ENCODE assay signal across 8 mouse cellular contexts in genomic region chr6:125146797-125147196, GRCm38 (mm10). TPM values are rescaled to one million over a fixed set of nuclear protein-coding genes. Genes with fewer than 3 reads are reported as not detected.
A peak's percentile ranks its signal among the peaks of the same experiment; 100 is the strongest.
DNase-seq lines count a peak whose midpoint lies in the region; ATAC-seq and TF ChIP-seq lines count a peak whose summit lies in the region.

No protein-coding gene starts in this region.

- 0 out of 2 replicates have a peak overlapping the region, but pooled peaks have one; percentile 13 for H3K9ac ChIP-seq in liver, adult 2 months (ENCODE audit: low read depth, low read length)
- H3K9ac ChIP-seq in heart, embryonic 15.5 days, result peak overlapping the region; percentile 46
- peak overlapping the region; percentile 89 for H3K9ac ChIP-seq in limb, embryonic 11.5 days (ENCODE audit: low read length)
- H3K9ac ChIP-seq in midbrain, embryonic 16.5 days (ENCODE audit: low read depth, low read length), result peak overlapping the region; percentile 92

- H3K27ac ChIP-seq in liver, adult 2 months (replicated peaks; ENCODE audit: insufficient read depth, low read depth, low read length), result peak overlapping the region; percentile 17
- H3K27ac ChIP-seq in heart, embryonic 15.5 days, result peak overlapping the region; percentile 95
- H3K27ac ChIP-seq in limb, embryonic 11.5 days (replicated peaks; ENCODE audit: low read depth, low read length), result no peak overlapping the region
- H3K27ac ChIP-seq in midbrain, embryonic 16.5 days (ENCODE audit: low read length), result no peak overlapping the region

- no peaks in the 10 kb centered on the region for H3K9me3 ChIP-seq in heart, embryonic 15.5 days (replicated peaks)
- H3K9me3 ChIP-seq in limb, embryonic 11.5 days (ENCODE audit: control insufficient read depth, low read length), result no peaks in the 10 kb centered on the region
- H3K9me3 ChIP-seq in midbrain, embryonic 16.5 days (replicated peaks; ENCODE audit: control insufficient read depth, low read length, poor library complexity, severe bottlenecking), result no peaks in the 10 kb centered on the region

- peaks cover 14% of the 10 kb centered on the region for H3K4me1 ChIP-seq in liver, adult 2 months (ENCODE audit: control insufficient read depth, insufficient read depth, low read length)
- peaks cover 57% of the 10 kb centered on the region for H3K4me1 ChIP-seq in heart, embryonic 15.5 days (replicated peaks)
- peaks cover 22% of the 10 kb centered on the region; the same call in 1 of the 2 replicates for H3K4me1 ChIP-seq in limb, embryonic 11.5 days (ENCODE audit: control insufficient read depth, insufficient read depth, low read length)
- peaks cover 38% of the 10 kb centered on the region for H3K4me1 ChIP-seq in midbrain, embryonic 16.5 days (ENCODE audit: control insufficient read depth, insufficient read depth, low read length)

- WGBS in liver, adult 2 months, result 64% methylated on average over 4 of the region's 4 CpGs
- WGBS in heart, embryonic 15.5 days, result 47% methylated on average over 4 of the region's 4 CpGs
- WGBS in limb, embryonic 11.5 days, result 85% methylated on average over 4 of the region's 4 CpGs
- 77% methylated on average over 4 of the region's 4 CpGs for WGBS in midbrain, embryonic 16.5 days

- TF ChIP-seq POLR2A in liver, adult 2 months (IDR thresholded peaks at IDR 0.05; ENCODE audit: extremely low read depth, insufficient read depth, low read length), result no peak

- no peak for TF ChIP-seq CTCF in liver, adult 2 months (IDR thresholded peaks at IDR 0.05; ENCODE audit: low read depth, low read length)

- no peak for ATAC-seq in heart, embryonic 15.5 days (replicated peaks; ENCODE audit: insufficient number of reproducible peaks, insufficient read depth, low FRiP score, low read depth)
- ATAC-seq in limb, embryonic 11.5 days (ENCODE audit: insufficient number of reproducible peaks, low FRiP score, low TSS enrichment, low read depth), result no peak
- no peak for ATAC-seq in midbrain, embryonic 16.5 days

- H3K27me3 ChIP-seq in liver, adult 2 months (ENCODE audit: control insufficient read depth, insufficient read depth, low read length), result no peaks in the 10 kb centered on the region
- H3K27me3 ChIP-seq in heart, embryonic 15.5 days, result no peaks in the 10 kb centered on the region
- H3K27me3 ChIP-seq in limb, embryonic 11.5 days (ENCODE audit: control insufficient read depth, insufficient read depth, low read length), result no peaks in the 10 kb centered on the region
- no peaks in the 10 kb centered on the region for H3K27me3 ChIP-seq in midbrain, embryonic 16.5 days (ENCODE audit: control insufficient read depth, insufficient read depth, low read depth, low read length)

- H3K79me2 ChIP-seq in liver, adult 2 months (ENCODE audit: control insufficient read depth, insufficient read depth, low read length), result peaks cover 12% of the 10 kb centered on the region; the same call in 1 of the 2 replicates

- DNase-seq in liver, adult 2 months (ENCODE audit: extremely low read depth, low read depth, low spot score), result peak; percentile 29
- no peak for DNase-seq in liver
- peak; percentile 39 to 42 for DNase-seq in cerebellum, postnatal 36 days
- DNase-seq in limb, embryonic 11.5 days (ENCODE audit: low spot score), result no peak
- no peak for DNase-seq in retina, embryonic 14.5 days (ENCODE audit: low spot score)
- no peak for DNase-seq in retina, postnatal 1 day

- H3K4me3 ChIP-seq in liver, adult 2 months (ENCODE audit: insufficient read depth, low read depth, low read length), result no peak overlapping the region
- H3K4me3 ChIP-seq in heart, embryonic 15.5 days, result peak overlapping the region; percentile 74
- no peak overlapping the region for H3K4me3 ChIP-seq in limb, embryonic 11.5 days (ENCODE audit: low read depth, low read length)
- H3K4me3 ChIP-seq in midbrain, embryonic 16.5 days (ENCODE audit: low read depth, low read length), result peak overlapping the region; percentile 1; the same call in 1 of the 2 replicates

- 0 out of 2 replicates have a peak, but pooled peaks cover 2% of the 10 kb centered on the region for H3K36me3 ChIP-seq in liver, adult 2 months (ENCODE audit: control insufficient read depth, insufficient read depth, low read length)
- peaks cover 17% of the 10 kb centered on the region for H3K36me3 ChIP-seq in heart, embryonic 15.5 days
- H3K36me3 ChIP-seq in limb, embryonic 11.5 days (ENCODE audit: control insufficient read depth, insufficient read depth, low read length), result peaks cover 14% of the 10 kb centered on the region
- peaks cover 12% of the 10 kb centered on the region; the same call in 1 of the 2 replicates for H3K36me3 ChIP-seq in midbrain, embryonic 16.5 days (ENCODE audit: control insufficient read depth, insufficient read depth, low read length)

- H3K4me2 ChIP-seq in heart, embryonic 15.5 days, result peak overlapping the region; percentile 75
- peak overlapping the region; percentile 96; the same call in 1 of the 2 replicates for H3K4me2 ChIP-seq in limb, embryonic 11.5 days (ENCODE audit: low read depth, severe bottlenecking)
- peak overlapping the region; percentile 98 for H3K4me2 ChIP-seq in midbrain, embryonic 16.5 days (ENCODE audit: low read length)

RNA-seq across cellular contexts. Expression of gene Iffo1, which starts 1.8 kb away (rescaled TPM):
- total RNA-seq in liver, adult 2 months (2014; rRNA removed), result 2.5 and 2.6 TPM in 2 replicates
- polyA plus RNA-seq in liver, adult 2 months (2012; rRNA removed), result 7.5 and 9.9 TPM in 2 replicates
- polyA plus RNA-seq in heart, embryonic 15.5 days (2015; fragmentation: Nextera tagmentation; extraction: Ambion mirVana), result 9.7 and 13.4 TPM in 2 replicates
- 12.7 and 14.5 TPM in 2 replicates for polyA plus RNA-seq in limb, embryonic 11.5 days (2014; fragmentation: Nextera tagmentation; extraction: Ambion mirVana)
- 21.1 and 21.2 TPM in 2 replicates for polyA plus RNA-seq in midbrain, embryonic 16.5 days (2015; fragmentation: Nextera tagmentation; extraction: Ambion mirVana)

RNA-seq across cellular contexts. Expression of gene Nop2, which starts 15.1 kb away (rescaled TPM):
- total RNA-seq in liver, adult 2 months (2014; rRNA removed), result 8.2 and 9.7 TPM in 2 replicates
- polyA plus RNA-seq in liver, adult 2 months (2012; rRNA removed), result 7.7 and 11.0 TPM in 2 replicates
- 35.0 and 43.6 TPM in 2 replicates for polyA plus RNA-seq in heart, embryonic 15.5 days (2015; fragmentation: Nextera tagmentation; extraction: Ambion mirVana)
- 71.4 and 76.3 TPM in 2 replicates for polyA plus RNA-seq in limb, embryonic 11.5 days (2014; fragmentation: Nextera tagmentation; extraction: Ambion mirVana)
- polyA plus RNA-seq in midbrain, embryonic 16.5 days (2015; fragmentation: Nextera tagmentation; extraction: Ambion mirVana), result 49.2 and 49.3 TPM in 2 replicates

RNA-seq across cellular contexts. Expression of gene Gapdh, which starts 19.5 kb away (rescaled TPM):
- total RNA-seq in liver, adult 2 months (2014; rRNA removed), result 1,072 and 1,474 TPM in 2 replicates
- 2,601 and 2,951 TPM in 2 replicates for polyA plus RNA-seq in liver, adult 2 months (2012; rRNA removed)
- 3,777 and 4,210 TPM in 2 replicates for polyA plus RNA-seq in heart, embryonic 15.5 days (2015; fragmentation: Nextera tagmentation; extraction: Ambion mirVana)
- 2,642 and 2,787 TPM in 2 replicates for polyA plus RNA-seq in limb, embryonic 11.5 days (2014; fragmentation: Nextera tagmentation; extraction: Ambion mirVana)
- 1,326 and 1,443 TPM in 2 replicates for polyA plus RNA-seq in midbrain, embryonic 16.5 days (2015; fragmentation: Nextera tagmentation; extraction: Ambion mirVana)

RNA-seq across cellular contexts. Expression of gene Ncapd2, which starts 44.7 kb away (rescaled TPM):
- total RNA-seq in liver, adult 2 months (2014; rRNA removed), result 2.4 and 4.6 TPM in 2 replicates
- 3.5 and 5.3 TPM in 2 replicates for polyA plus RNA-seq in liver, adult 2 months (2012; rRNA removed)
- polyA plus RNA-seq in heart, embryonic 15.5 days (2015; fragmentation: Nextera tagmentation; extraction: Ambion mirVana), result 66.1 and 93.1 TPM in 2 replicates
- 181 and 182 TPM in 2 replicates for polyA plus RNA-seq in limb, embryonic 11.5 days (2014; fragmentation: Nextera tagmentation; extraction: Ambion mirVana)
- 39.4 and 41.2 TPM in 2 replicates for polyA plus RNA-seq in midbrain, embryonic 16.5 days (2015; fragmentation: Nextera tagmentation; extraction: Ambion mirVana)

RNA-seq across cellular contexts. Expression of gene Mrpl51, which starts 44.8 kb away (rescaled TPM):
- 43.0 and 44.0 TPM in 2 replicates for total RNA-seq in liver, adult 2 months (2014; rRNA removed)
- 69.8 and 72.4 TPM in 2 replicates for polyA plus RNA-seq in liver, adult 2 months (2012; rRNA removed)
- 233 and 272 TPM in 2 replicates for polyA plus RNA-seq in heart, embryonic 15.5 days (2015; fragmentation: Nextera tagmentation; extraction: Ambion mirVana)
- polyA plus RNA-seq in limb, embryonic 11.5 days (2014; fragmentation: Nextera tagmentation; extraction: Ambion mirVana), result 216 and 218 TPM in 2 replicates
- polyA plus RNA-seq in midbrain, embryonic 16.5 days (2015; fragmentation: Nextera tagmentation; extraction: Ambion mirVana), result 132 TPM in 2 replicates

Comparison
In these comparisons a context has a peak if more than half of its experiments do, and no peak if none do; other contexts are left out.
1. DNase-seq: peak in liver, adult 2 months (single experiment) and cerebellum, postnatal 36 days (2 of 2); none in liver (single experiment), limb, embryonic 11.5 days (single experiment), retina, embryonic 14.5 days (single experiment) and retina, postnatal 1 day (single experiment).
2. H3K27ac ChIP-seq: peak in liver, adult 2 months (single experiment) and heart, embryonic 15.5 days (single experiment); none in limb, embryonic 11.5 days (single experiment) and midbrain, embryonic 16.5 days (single experiment).
3. H3K4me3 ChIP-seq: peak in heart, embryonic 15.5 days (single experiment) and midbrain, embryonic 16.5 days (single experiment); none in liver, adult 2 months (single experiment) and limb, embryonic 11.5 days (single experiment).
4. H3K9ac ChIP-seq: peak in every context shown above with its lines; median percentile 92 in midbrain, embryonic 16.5 days; 89 in limb, embryonic 11.5 days; 46 in heart, embryonic 15.5 days; 13 in liver, adult 2 months.
5. Peak in every context shown above with its lines, with median percentiles within 50 percentile points of each other: H3K4me2 ChIP-seq.